Mouse (Mus musculus) testis, postnatal 14 days (tissue): Measurements from ENCODE around the gene Olfr235.
"Not testable (repeated sequence)": the region's sequence is repeated elsewhere in the genome, so short reads cannot be mapped to it uniquely, and the experiment has no call there.

Experiments
- DNase-seq: peaks from one replicate; pipeline ENCODE4 v3.0.0; 2021; ENCODE audit warnings: low spot score

Gene Olfr235

GRCm38 (mm10) chr19:12260732-12261131 is at the start of gene Olfr235:
TSS of gene Olfr235 (plus strand) at chr19:12261032.
- DNase-seq, result no peak

GRCm38 (mm10) chr19:12232496-12232895 is 28.3 kb upstream of the Olfr235 start, which contains the start of gene Olfr1432:
TSS of gene Olfr1432 (minus strand) at chr19:12232596.
- not testable (repeated sequence) for DNase-seq

DNA sequence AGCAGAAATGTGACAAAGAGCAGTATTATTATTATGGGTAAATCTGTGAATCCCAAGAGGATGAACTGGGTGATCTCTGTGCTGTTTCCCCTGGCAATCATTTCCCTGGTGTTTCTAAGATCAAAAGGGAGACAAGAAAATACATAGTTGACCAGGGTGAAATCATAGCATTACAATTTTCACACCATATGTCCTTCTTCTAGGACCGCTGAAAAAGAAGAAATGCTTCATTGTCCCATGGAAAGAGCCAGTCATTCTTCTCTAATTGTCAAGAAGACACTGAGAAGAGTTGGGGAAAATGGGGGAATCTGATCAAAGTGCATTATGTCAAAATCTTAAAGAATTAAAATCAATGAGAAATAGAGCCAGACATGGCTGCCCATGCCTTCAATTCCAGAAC is 19.3 kb upstream of the Olfr235 start, which contains the start of gene Olfr262:
Olfr262 (minus strand) TSS at position 101 of the 400 bp plus-strand sequence.
- DNase-seq, result no peak

DNA sequence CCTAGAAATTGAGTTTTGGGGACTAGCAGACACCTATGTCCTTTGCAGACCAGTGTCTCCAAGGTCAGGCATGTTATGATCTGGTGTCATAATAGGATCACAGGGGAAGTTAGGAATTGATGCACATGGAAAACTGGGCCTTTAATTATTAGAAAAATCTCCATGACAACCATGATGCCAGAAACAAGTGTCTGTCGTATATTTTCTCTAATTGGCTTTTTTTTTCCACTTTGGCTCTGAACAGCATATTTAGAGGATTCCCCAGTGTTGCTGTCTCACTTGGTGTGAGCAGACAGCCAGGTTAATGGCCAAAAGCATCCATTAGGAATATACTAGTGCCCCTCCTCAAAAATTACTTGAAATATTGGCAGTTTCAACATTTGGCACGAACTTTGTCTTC is 18.7 kb downstream of the Olfr235 start, which contains the start of gene Olfr1434:
Olfr1434 (plus strand) TSS at position 301 of the 400 bp plus-strand sequence.
- no peak for DNase-seq

GRCm38 (mm10) chr19:12292979-12293378 is 32.1 kb downstream of the Olfr235 start:
- DNase-seq, result no peak

- DNase-seq, result not testable (repeated sequence)
These were observed 38.2 kb downstream of the Olfr235 start, which contains the start of gene Olfr1436 for GRCm38 (mm10) chr19:12299030-12299429. TSS of gene Olfr1436 (minus strand) at chr19:12299130.
